Mouse (Mus musculus): ENCODE results near the gene Cubn.
A peak's percentile ranks its signal among the peaks of the same experiment; 100 is the strongest.

Cubn gene

DNA sequence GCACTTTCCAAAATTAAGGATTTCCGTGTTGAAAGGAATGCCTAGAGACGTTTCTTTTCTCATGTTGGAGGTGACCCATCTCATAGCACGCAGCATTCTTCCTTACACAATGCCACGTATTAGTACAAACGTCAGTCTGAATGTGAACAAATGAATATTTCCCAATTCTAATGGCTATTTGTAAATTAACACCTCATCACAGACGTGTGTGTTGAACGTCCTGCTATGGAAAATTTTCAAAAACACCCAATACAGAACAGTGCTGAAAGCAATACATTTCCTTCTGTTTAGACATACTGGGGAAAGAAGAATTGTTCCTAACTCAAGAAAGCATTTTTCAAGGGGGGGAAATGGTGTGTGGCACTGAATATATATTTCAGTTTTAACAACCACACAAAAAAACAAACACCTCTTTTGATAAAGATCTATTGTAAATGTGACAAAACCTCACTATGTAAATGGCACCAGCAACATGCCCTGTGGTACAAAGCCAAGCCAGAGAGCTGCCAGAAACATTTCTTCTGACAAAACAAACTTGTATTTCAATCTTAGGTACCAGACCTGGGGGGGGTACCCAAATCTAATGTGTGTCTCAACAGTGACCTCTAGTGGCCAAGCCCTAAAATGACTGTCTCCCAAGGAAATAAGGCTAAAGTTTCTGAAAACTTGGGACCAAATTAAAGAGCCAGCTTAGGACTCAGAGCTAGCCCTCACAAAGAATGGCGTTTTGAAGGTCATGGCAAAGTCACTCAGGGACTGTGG, 254.3 kb downstream of the Cubn start:
- peak; percentile 79 for DNase-seq (ENCODE audit: low read depth, low spot score)

DNA sequence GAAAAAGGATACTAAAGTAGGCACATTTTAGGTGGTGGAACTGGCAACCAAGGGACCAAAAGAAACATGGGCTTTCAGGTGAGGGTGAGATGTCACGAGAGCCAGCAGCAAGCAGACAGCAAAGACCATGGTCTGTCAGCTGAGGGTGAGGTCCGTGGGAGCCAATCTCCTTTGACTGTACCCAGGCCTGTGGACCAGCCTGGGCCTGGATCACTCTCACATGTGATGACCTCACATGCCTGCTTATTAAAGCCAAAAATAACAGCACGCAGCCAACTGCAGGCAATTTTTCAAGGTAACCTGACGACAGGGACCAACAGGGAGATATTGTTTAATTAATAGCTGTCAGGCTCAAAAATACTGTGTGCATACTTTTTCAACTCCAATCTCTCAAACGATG, 255.9 kb downstream of the Cubn start:
- DNase-seq (ENCODE audit: low read depth, low spot score) = no peak

DNA sequence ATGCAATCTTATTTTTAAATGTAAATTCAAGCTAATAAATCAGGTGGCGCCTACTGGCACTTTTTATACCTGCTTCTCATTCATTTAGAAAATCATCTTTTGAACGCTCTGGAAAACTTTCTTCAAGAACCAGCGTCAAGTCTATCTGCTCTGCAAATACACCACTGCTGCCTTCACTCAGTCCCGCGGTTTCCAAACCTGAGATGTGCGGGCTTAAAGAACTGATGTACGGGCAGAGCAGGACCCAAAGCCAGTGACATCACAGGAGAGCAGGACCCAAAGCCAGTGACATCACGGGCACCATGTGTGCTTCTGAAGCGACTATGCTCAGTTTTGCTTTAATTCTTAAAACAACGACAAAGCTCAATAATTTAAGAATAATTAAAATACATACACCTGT, 256.8 kb downstream of the Cubn start:
- DNase-seq (ENCODE audit: low read depth, low spot score) = no peak

DNA sequence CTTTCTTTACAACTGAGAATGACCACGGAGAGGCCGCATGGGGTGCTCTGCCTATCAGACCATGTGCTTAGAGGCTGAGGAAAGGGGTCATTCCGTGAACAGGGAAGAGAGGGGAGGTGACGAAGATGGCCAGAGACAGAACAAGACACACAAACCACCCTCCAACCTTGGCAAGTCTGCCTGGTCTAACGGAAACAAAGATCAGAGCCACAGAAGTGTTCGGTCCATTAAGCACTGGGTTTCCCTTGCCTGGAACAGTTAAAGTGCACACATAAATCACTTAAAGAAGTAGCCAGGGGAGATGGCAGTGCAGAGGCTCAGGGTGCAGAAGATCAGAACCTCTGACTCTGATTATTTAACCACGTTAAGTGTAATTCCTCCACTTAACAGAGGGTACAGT, 257.7 kb downstream of the Cubn start:
- DNase-seq (ENCODE audit: low read depth, low spot score) = no peak

DNA sequence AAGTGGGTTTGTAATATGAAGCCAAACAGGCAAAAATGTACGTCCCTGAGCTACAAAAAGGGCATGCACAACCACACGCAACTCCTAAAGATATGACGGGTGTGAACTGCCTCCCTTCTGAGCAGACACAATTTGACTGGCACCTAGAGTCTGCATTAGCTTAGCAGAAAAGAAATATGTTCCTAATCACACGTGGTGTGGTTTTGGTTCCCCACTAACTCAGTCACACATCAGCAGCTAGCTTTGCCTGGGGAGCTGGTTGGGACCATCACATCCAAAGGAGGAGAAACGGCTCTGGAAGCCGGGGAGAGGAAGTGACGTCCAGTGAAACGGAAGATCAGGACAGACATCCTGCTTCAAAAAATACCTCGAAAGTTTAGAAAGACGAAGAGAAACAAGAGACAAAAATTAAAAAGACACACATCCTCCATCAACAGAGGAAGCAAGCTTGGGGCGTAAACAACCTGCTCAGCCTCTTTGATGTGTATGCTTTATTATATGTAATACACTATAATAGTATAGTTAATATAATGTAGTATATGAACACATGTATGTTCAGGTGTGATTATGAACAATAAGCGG, 258.3 kb downstream of the Cubn start:
- no peak for DNase-seq (ENCODE audit: low read depth, low spot score)

DNA sequence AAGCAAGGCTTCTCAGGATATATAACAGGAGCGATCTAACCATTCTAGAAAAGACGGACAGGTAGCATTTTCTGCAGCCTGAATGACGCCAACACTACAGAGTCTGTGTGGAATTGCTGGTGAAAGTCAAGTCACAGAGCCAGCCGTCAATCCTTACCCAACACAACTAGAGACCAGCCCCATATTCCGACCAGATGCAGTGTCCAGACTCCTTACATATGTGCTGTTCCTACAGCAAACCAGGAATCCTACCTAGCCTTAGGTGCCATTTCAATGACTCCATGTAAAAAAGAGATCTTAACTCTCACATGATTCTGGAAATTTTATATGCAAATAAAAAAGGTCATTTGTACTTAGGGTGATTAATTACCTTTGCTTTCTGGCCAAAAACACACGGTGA, 259.3 kb downstream of the Cubn start:
- no peak for DNase-seq (ENCODE audit: low read depth, low spot score)

DNA sequence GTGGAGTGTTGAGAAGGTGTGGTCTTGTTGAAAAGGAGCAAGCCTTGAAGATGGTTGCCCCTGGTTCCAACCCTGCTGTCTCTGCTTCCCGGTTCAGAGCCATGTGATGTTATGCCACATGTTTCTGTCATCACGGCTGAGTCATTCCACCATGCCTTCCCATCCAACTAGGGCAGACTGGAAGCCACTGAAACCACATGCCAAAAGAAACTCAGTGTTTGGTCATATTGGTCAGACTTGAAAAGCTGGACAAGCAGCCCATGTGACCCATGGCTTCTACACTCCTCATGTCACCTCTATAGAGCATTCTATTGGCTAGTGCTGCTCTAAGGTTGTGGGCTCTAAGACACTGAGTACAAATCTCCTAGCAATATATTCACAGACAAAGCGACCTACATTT, 261.9 kb downstream of the Cubn start:
- DNase-seq (ENCODE audit: low read depth, low spot score) = no peak
